Mouse (Mus musculus) spleen, adult 12 weeks (tissue): ENCODE results near the gene Phgdh.

ENCODE experiments used
- DNase-seq: peaks from one replicate; pipeline ENCODE4 v3.0.0; 2022; ENCODE audit warnings: low spot score

The Phgdh gene

GRCm38 (mm10) chr3:98291044-98291443, 48.7 kb downstream of the Phgdh start:
- no peak for DNase-seq

GRCm38 (mm10) chr3:98283205-98283604, 56.6 kb downstream of the Phgdh start:
- no peak for DNase-seq

GRCm38 (mm10) chr3:98282422-98282821, 57.4 kb downstream of the Phgdh start:
- DNase-seq: no peak

- DNase-seq: peak; percentile 11
These were observed 58.7 kb downstream of the Phgdh start for GRCm38 (mm10) chr3:98280933-98281678.

DNA sequence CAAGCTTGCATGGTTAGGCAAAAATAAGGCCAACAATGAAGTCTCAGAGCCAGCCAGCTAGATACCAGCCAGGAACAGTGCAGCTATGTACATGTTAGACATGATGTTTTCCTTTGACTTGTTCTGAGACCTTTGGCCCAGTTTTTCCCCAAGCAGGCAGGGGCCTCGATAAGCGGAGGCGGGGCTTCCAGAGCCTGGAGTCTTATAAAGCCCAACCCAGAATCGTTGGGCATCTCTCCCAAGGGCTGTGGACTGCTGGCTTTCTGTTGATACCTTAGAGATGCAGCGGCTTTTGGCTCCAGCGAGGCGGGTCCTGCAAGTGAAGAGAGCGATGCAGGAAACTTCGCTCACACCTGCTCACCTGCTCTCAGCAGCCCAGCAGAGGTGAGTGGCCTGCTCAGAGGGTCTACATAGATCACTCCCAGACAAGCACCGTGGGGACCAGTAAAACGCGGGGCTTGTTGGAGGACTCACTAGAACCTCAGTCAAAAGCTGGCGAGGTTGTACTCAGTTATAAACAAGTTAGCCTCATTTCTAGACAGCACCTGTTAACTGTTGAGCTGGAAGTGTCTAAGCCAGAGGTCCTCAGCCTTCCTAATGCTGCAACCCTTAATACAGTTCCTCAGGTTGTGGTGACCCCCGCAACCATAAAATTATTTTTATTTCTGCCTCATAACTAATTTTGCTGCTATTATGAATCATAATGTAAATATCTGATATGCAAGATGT, 59.4 kb downstream of the Phgdh start, which contains the start of gene Hmgcs2:
Gene Hmgcs2 (plus strand): TSS at position 232 of the 729 bp plus-strand sequence.
- DNase-seq: no peak

- DNase-seq: no peak
These were observed 60.1 kb downstream of the Phgdh start for GRCm38 (mm10) chr3:98279682-98280081.

GRCm38 (mm10) chr3:98273623-98274398, 66.0 kb downstream of the Phgdh start:
- DNase-seq: no peak

GRCm38 (mm10) chr3:98267249-98267651, 72.5 kb downstream of the Phgdh start:
- no peak for DNase-seq
